Mouse (Mus musculus) fat pad, adult 2 months (tissue): Measurements from ENCODE around the gene Oat.

Experiments
- DNase-seq: peaks from one replicate; pipeline ENCODE4 v3.0.0-alpha.2; 2011; ENCODE audit warnings: low read depth, low spot score; ENCODE audit errors: extremely low read depth

The Oat gene

DNA sequence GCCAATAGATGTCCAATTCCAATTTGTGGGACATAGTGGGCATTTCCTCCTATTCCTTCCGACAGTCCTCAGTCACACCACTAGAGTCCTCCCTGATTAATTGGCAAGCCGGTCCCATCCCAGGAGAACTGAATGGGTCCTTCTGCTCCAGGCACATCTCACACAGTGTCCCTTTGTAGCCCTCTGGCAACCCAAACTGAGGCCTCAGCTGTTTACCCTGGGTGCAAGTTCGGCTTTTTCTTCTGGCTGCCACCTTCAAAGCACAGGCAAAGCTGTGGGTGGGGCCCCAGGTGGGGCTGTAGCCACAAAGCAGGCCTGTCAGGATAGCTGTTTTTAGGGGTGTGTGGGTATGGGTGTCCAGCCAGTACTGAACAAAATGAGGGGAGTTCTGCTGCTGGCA lies 29.1 kb downstream of the Oat start:
- DNase-seq = no peak

- no peak for DNase-seq
These were observed 33.8 kb downstream of the Oat start for GRCm38 (mm10) chr7:132542427-132542826.

DNA sequence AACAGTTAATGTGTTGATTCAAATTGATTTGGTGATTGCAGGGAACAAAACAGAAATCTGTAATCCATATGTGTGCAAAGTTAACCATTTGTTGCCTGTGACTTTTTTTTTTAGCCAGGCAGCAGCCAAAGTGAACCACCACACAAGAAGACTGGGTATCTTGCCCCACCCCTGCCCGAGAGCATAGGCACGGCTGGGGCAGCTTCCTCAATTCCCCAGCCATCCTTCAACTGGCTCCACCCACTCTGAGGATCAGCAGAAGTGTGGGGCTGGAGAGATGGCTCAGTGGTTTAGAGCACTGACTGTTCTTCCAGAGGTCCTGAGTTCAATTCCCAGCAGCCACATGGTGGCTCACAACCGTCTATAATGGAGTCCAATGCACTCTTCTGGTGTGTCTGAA lies 34.6 kb downstream of the Oat start:
- DNase-seq = no peak

- no peak for DNase-seq
These were observed 35.6 kb downstream of the Oat start for GRCm38 (mm10) chr7:132540597-132540996.

DNA sequence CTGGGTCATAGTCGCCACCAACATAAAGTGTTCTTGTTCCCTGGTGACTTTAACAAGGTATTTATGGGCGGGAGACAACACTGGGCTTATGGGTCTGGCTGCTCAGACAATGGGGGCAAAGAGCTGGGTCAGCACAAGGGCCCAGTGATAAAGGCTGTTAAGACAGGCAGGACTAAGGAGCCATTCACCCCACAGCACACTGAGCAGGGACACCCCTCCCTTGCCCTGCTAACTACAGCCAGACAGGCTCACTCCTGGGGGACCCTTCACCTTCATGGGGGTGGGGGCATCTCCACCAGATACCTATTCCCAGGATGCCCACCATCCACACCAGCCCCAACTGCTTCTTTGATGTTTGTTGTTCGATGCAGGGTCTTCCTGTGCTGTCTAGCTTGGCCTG lies 47.0 kb downstream of the Oat start:
- no peak for DNase-seq

DNA sequence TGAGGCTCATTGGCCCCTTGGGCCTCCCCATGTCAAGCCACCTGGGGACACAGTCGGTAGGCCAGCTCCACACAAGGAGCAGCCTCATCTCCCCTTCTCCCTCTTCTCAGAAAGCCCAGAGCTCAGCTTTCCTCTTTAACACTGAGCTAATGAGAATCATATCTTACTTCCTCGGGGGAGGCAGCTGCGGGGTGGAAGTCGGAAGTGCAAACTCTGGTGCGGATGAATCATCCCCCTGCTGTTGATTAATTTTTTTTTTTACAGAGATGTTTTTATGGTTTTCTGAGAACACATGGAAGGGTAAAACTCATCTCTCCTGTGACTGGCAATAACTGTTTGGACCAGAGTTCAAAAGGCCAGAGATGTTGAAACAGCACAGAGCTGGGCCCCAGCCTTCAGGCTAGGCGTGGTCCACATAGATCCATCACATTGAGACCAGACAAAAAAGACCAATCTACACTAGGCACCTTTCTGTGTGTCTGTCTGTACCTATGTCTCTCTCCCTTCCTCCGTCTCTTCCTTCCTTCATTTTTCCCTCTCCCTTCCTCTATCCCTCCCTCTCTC lies 62.7 kb downstream of the Oat start:
- DNase-seq = no peak

DNA sequence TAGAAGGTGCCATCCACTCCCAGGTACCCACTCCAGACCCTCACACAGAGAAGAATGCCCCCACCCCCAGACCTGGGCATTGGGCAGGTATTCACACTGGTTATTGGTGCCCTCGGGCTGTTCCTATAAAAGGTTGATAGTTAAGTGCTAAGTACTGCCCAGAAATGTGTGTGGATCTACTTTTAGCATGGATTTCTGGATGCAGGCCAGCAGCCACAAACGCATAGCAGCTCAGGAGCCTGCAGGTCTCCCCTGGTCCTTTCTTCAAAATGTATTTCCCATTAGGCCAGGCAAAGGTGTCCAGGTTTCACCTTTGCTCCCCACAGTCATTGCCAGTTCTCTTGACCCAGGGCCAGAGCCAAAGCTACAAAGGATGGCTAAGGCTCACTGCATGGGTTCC lies 67.1 kb downstream of the Oat start:
- DNase-seq = no peak
